ENCODE assay signal across 10 mouse cellular contexts in genomic region chr9:71663421-71664217, GRCm38 (mm10).
DNase-seq lines count a peak whose midpoint lies in the region; ATAC-seq and TF ChIP-seq lines count a peak whose summit lies in the region.
"Had no signal": no experiment of that assay in that cellular context is flagged by ENCODE, and none has a peak within 500 bp of the region (broad histone marks: within the 10 kb centered on the region; RNA-seq: fewer than 3 reads in every experiment).

No protein-coding gene starts in this region.

- H3K9me3 ChIP-seq in heart, embryonic 11.5 days (replicated peaks; ENCODE audit: control insufficient read depth, low read length), result no peaks in the 10 kb centered on the region
- H3K9me3 ChIP-seq in kidney, postnatal 0 days (replicated peaks; ENCODE audit: low read length), result no peaks in the 10 kb centered on the region
- H3K9me3 ChIP-seq: limb, embryonic 13.5 days; neural tube, embryonic 15.5 days had no signal

- H3K4me1 ChIP-seq in heart, embryonic 11.5 days (ENCODE audit: control insufficient read depth, insufficient read depth, low read length), result peaks cover 64% of the 10 kb centered on the region
- H3K4me1 ChIP-seq in kidney, postnatal 0 days (replicated peaks; ENCODE audit: insufficient read depth, low read length), result peaks cover 33% of the 10 kb centered on the region

- WGBS in heart, embryonic 11.5 days (ENCODE audit: insufficient replicate concordance), result 43% methylated on average over 11 of the region's 11 CpGs
- 34% methylated on average over 11 of the region's 11 CpGs for whole genome bisulfite sequencing in kidney, postnatal 0 days

- CTCF ChIA-PET in Patski (lab: Charles Lee), result interaction anchor here (0.9 to 2.6 kb wide), 6 partner anchors 10 to 63 kb away, joined by 3 to 8 read pairs (median 4); no protein-coding TSS in a partner anchor

- H3K27ac ChIP-seq in heart, embryonic 11.5 days (ENCODE audit: low read depth, low read length), result peak overlapping the region; percentile 77
- peak overlapping the region; percentile 87 for H3K27ac ChIP-seq in kidney, postnatal 0 days
- H3K27ac ChIP-seq: limb, embryonic 13.5 days; neural tube, embryonic 15.5 days had no signal

- peak; percentile 86 for ATAC-seq in Patski
- no peak for ATAC-seq in heart, embryonic 11.5 days (replicated peaks; ENCODE audit: insufficient number of reproducible peaks, low FRiP score, low TSS enrichment)
- peak; percentile 89 for ATAC-seq in kidney, postnatal 0 days (replicated peaks; ENCODE audit: low FRiP score, low read depth)
- no peak for ATAC-seq in megakaryocyte-erythroid progenitor cell, adult 5-6 weeks (replicated peaks; ENCODE audit: low FRiP score, low TSS enrichment, poor library complexity, severe bottlenecking)

- H3K9ac ChIP-seq in heart, embryonic 11.5 days (ENCODE audit: low read depth, low read length), result 0 out of 2 replicates have a peak overlapping the region, but pooled peaks have one; percentile 30
- 0 out of 2 replicates have a peak overlapping the region, but pooled peaks have one; percentile 0 for H3K9ac ChIP-seq in kidney, postnatal 0 days (ENCODE audit: low read depth, low read length)
- H3K9ac ChIP-seq: limb, embryonic 13.5 days; neural tube, embryonic 15.5 days had no signal

- no peaks in the 10 kb centered on the region for H3K36me3 ChIP-seq in heart, embryonic 11.5 days (ENCODE audit: control insufficient read depth, insufficient read depth, low read length)
- no peaks in the 10 kb centered on the region for H3K36me3 ChIP-seq in kidney, postnatal 0 days (ENCODE audit: insufficient read depth, low read length)
- H3K36me3 ChIP-seq: limb, embryonic 13.5 days; neural tube, embryonic 15.5 days had no signal

- no peak overlapping the region for H3K4me3 ChIP-seq in heart, embryonic 11.5 days (ENCODE audit: low read depth, low read length)
- no peak overlapping the region for H3K4me3 ChIP-seq in kidney, postnatal 0 days (replicated peaks; ENCODE audit: low read depth, low read length)
- H3K4me3 ChIP-seq: limb, embryonic 13.5 days; neural tube, embryonic 15.5 days had no signal

- peak; percentile 90 for DNase-seq in Patski (ENCODE audit: low read depth, low spot score)
- peak; percentile 70 for DNase-seq in kidney, postnatal 0 days (ENCODE audit: low spot score)
- peak; percentile 56 for DNase-seq in lung, postnatal 14 days
- DNase-seq in thymus, postnatal 25 days, result no peak
- DNase-seq in left cerebral cortex, postnatal 10 days (ENCODE audit: extremely low spot score in 1 of 2, low spot score in 2 of 2), result no peak
- DNase-seq: gastrocnemius, postnatal 36 days had no signal

- in situ Hi-C loops in Patski (cut with MboI; ENCODE audit: low pct_unique_long_range_greater_than_20kb), result no loop called here

- POLR2A ChIA-PET in Patski (lab: Charles Lee), result no interaction called here

- H3K4me2 ChIP-seq in heart, embryonic 11.5 days, result no peak overlapping the region
- H3K4me2 ChIP-seq in kidney, postnatal 0 days (ENCODE audit: low read length), result no peak overlapping the region
- H3K4me2 ChIP-seq: limb, embryonic 13.5 days; neural tube, embryonic 15.5 days had no signal

- intact Hi-C loops in left cerebral cortex, postnatal 10 days (cut with DNase I), result no loop called here

- no peak for TF ChIP-seq CTCF in Patski (IDR thresholded peaks at IDR 0.05)
- no peak for TF ChIP-seq CTCF in kidney, postnatal 0 days (IDR thresholded peaks at IDR 0.05; ENCODE audit: low read depth)

- H3K27me3 ChIP-seq in Patski, result no peaks in the 10 kb centered on the region
- H3K27me3 ChIP-seq in heart, embryonic 11.5 days (ENCODE audit: control insufficient read depth, insufficient read depth, low read length), result no peaks in the 10 kb centered on the region
- H3K27me3 ChIP-seq in kidney, postnatal 0 days (ENCODE audit: insufficient read depth, low read length), result no peaks in the 10 kb centered on the region
- H3K27me3 ChIP-seq: limb, embryonic 13.5 days; neural tube, embryonic 15.5 days had no signal

Comparison
In these comparisons a context has a peak if more than half of its experiments do, and no peak if none do; other contexts are left out.
1. ATAC-seq: peak in Patski (single experiment) and kidney, postnatal 0 days (single experiment); none in heart, embryonic 11.5 days (single experiment) and megakaryocyte-erythroid progenitor cell, adult 5-6 weeks (single experiment).
2. DNase-seq: peak in Patski (single experiment), kidney, postnatal 0 days (single experiment) and lung, postnatal 14 days (single experiment); none in thymus, postnatal 25 days (single experiment) and left cerebral cortex, postnatal 10 days (0 of 2).